In genomic region chr12:5425276-5425675, GRCm38 (mm10) we compare ENCODE assay signal across 13 mouse cellular contexts. TPM values are rescaled to one million over a fixed set of nuclear protein-coding genes. Genes with fewer than 3 reads are reported as not detected.
"Had no signal": no experiment of that assay in that cellular context is flagged by ENCODE, and none has a peak within 500 bp of the region (broad histone marks: within the 10 kb centered on the region; RNA-seq: fewer than 3 reads in every experiment).

No protein-coding gene starts in this region.

- DNase-seq: left cerebral cortex, postnatal 4 days; liver; liver, embryonic 13.5 days; liver, postnatal 0 days; lung, adult 18-20 months; lung, adult 2 months; lung, embryonic 14.5 days; lung, postnatal 10 days; lung, postnatal 14 days; lung, postnatal 36 days; lung, postnatal 4 days; midbrain, embryonic 14.5 days had no signal

RNA-seq across cellular contexts. Expression of gene Klhl29, which starts 49.8 kb away (rescaled TPM):
- polyA plus RNA-seq: macrophage had no signal
